Mouse (Mus musculus) adrenal gland, postnatal 4 days (tissue): Measurements from ENCODE around the gene Rfxank. TPM values are rescaled to one million over a fixed set of nuclear protein-coding genes. Genes with fewer than 3 reads are reported as not detected.

Experiments
- DNase-seq, 2 experiments: peaks; one replicate each; pipeline ENCODE4 v3.0.0; 2021 to 2022; ENCODE audit warnings: low spot score in 2 of 2, mixed read lengths in 2 of 2
- microRNA-seq: library from miRNA; unstranded; fragments of <30 nt; microRNA quantifications from one replicate; pipeline ENCODE4 v1.2.0, GENCODE M21; 2021
- total RNA-seq, 2 experiments: library from RNA; stranded (reverse); gene quantifications; 2 replicates each; pipeline ENCODE4 v1.2.3; 2021

The Rfxank gene
- total RNA-seq, 2 experiments from 2014 or later: 15.9 to 18.9 TPM

GRCm38 (mm10) chr8:70112401-70113016 lies 26.4 kb downstream of the Rfxank start:
- no peak for DNase-seq

GRCm38 (mm10) chr8:70111192-70111795 lies 27.7 kb downstream of the Rfxank start:
- DNase-seq: no peak

- no peak for DNase-seq
Observed at GRCm38 (mm10) chr8:70110451-70110850, 28.5 kb downstream of the Rfxank start.

GRCm38 (mm10) chr8:70104922-70105321 lies 34.0 kb downstream of the Rfxank start:
- no peak for DNase-seq

GRCm38 (mm10) chr8:70104506-70104905 lies 34.4 kb downstream of the Rfxank start:
- DNase-seq: no peak

GRCm38 (mm10) chr8:70100241-70100640 lies 38.7 kb downstream of the Rfxank start:
- no peak for DNase-seq

GRCm38 (mm10) chr8:70099276-70099675 lies 39.7 kb downstream of the Rfxank start:
- DNase-seq: no peak

GRCm38 (mm10) chr8:70092786-70093185 lies 46.2 kb downstream of the Rfxank start:
- no peak for DNase-seq

- no peak for DNase-seq
Observed at GRCm38 (mm10) chr8:70089296-70089960, 49.5 kb downstream of the Rfxank start.

- DNase-seq: no peak
Observed at GRCm38 (mm10) chr8:70087836-70088650, 50.9 kb downstream of the Rfxank start.

GRCm38 (mm10) chr8:70087237-70087636 lies 51.7 kb downstream of the Rfxank start:
- DNase-seq: no peak

- no peak for DNase-seq
Observed at GRCm38 (mm10) chr8:70086151-70086550, 52.8 kb downstream of the Rfxank start.

GRCm38 (mm10) chr8:70084191-70085065 lies 54.5 kb downstream of the Rfxank start:
- no peak for DNase-seq

GRCm38 (mm10) chr8:70083285-70083684 lies 55.7 kb downstream of the Rfxank start, which contains the start of gene Hapln4:
Hapln4 (plus strand) TSS chr8:70083457.
- DNase-seq: no peak

- no peak for DNase-seq
Observed at GRCm38 (mm10) chr8:70081976-70082375, 57.0 kb downstream of the Rfxank start.

Small RNA genes within 50 kb of the gene (microRNA-seq; reads per million reads assigned to microRNA genes)
- gene Mir7066: not detected

Other genes with a start within 250 kb of the Rfxank start
- gene Tssk6, start 237.0 kb downstream of the Rfxank start, total RNA-seq: under 1 TPM; 0.73 to 0.76 TPM
- 100 to 1,000 TPM; 133 to 137 TPM for gene Ndufa13, start 236.6 kb downstream of the Rfxank start, total RNA-seq
- 1 to 10 TPM; 1.6 to 2.3 TPM for gene Yjefn3, start 236.4 kb downstream of the Rfxank start, total RNA-seq
- gene Gatad2a, start 142.8 kb downstream of the Rfxank start, total RNA-seq: 100 to 1,000 TPM in 1 of 2 experiments, 10 to 100 TPM in 1; 91.5 to 106 TPM
- 10 to 100 TPM; 76.6 to 80.2 TPM for gene Mau2, start 96.4 kb downstream of the Rfxank start, total RNA-seq
- gene Sugp1, start 96.3 kb downstream of the Rfxank start, total RNA-seq: 10 to 100 TPM; 41.1 to 45.2 TPM
- gene Tm6sf2, start 66.2 kb downstream of the Rfxank start, total RNA-seq: 1 to 10 TPM in 1 of 2 experiments, under 1 TPM in 1; 0.53 to 4.8 TPM
- gene Hapln4, start 55.7 kb downstream of the Rfxank start, total RNA-seq: under 1 TPM; 0.11 to 0.14 TPM
- gene Ncan, start 18.3 kb downstream of the Rfxank start, total RNA-seq: 1 to 10 TPM; 2.4 to 3.6 TPM
- gene Nr2c2ap, start 7.8 kb downstream of the Rfxank start, total RNA-seq: 10 to 100 TPM; 23.6 to 26.0 TPM
- 10 to 100 TPM; 55.5 to 56.4 TPM for gene Borcs8, start 345 bp upstream of the Rfxank start, total RNA-seq
- 1 to 10 TPM; 1.5 to 1.6 TPM for gene Mef2b, start 557 bp upstream of the Rfxank start, total RNA-seq
- gene Tmem161a, start 33.2 kb upstream of the Rfxank start, total RNA-seq: 10 to 100 TPM; 63.4 to 66.8 TPM
- gene Slc25a42, start 73.2 kb upstream of the Rfxank start, total RNA-seq: 10 to 100 TPM; 27.8 to 39.2 TPM
- gene Sugp2, start 95.1 kb upstream of the Rfxank start, total RNA-seq: 10 to 100 TPM; 54.9 to 62.1 TPM
- 10 to 100 TPM; 10.1 to 15.1 TPM for gene Armc6, start 95.3 kb upstream of the Rfxank start, total RNA-seq
- gene Homer3, start 143.7 kb upstream of the Rfxank start, total RNA-seq: 10 to 100 TPM; 44.8 to 50.6 TPM
- gene Ddx49, start 163.3 kb upstream of the Rfxank start, total RNA-seq: 10 to 100 TPM; 83.3 to 86.8 TPM
- gene Cope, start 163.4 kb upstream of the Rfxank start, total RNA-seq: 100 to 1,000 TPM; 188 to 192 TPM
- gene Cers1, start 176.6 kb upstream of the Rfxank start, total RNA-seq: 1 to 10 TPM; 6.8 to 7.2 TPM
- gene Gdf1, start 190.7 kb upstream of the Rfxank start, total RNA-seq: 1 to 10 TPM in 1 of 2 experiments, under 1 TPM in 1; 0.34 to 1.3 TPM
- gene Upf1, start 214.1 kb upstream of the Rfxank start, total RNA-seq: 10 to 100 TPM; 52.5 to 56.1 TPM
- 1 to 10 TPM in 1 of 2 experiments, under 1 TPM in 1; 0.28 to 1.0 TPM for gene Comp, start 234.4 kb upstream of the Rfxank start, total RNA-seq